Mouse (Mus musculus) left cerebral cortex, postnatal 4 days (tissue): ENCODE data around the gene Rc3h2. TPM values are rescaled to one million over a fixed set of nuclear protein-coding genes. Genes with fewer than 3 reads are reported as not detected.

ENCODE experiments used
- DNase-seq: peaks from one replicate; pipeline ENCODE4 v3.0.0-alpha.2; 2022
- intact Hi-C: fragments of 180-260 bp; cut with DNase I; formaldehyde crosslinking; loops from one replicate; pipeline ENCODE4 v1.15.1; 2025
- total RNA-seq, 2 experiments: library from RNA; stranded (reverse); gene quantifications; 2 replicates each; pipeline ENCODE4 v1.2.3; 2021

Gene Rc3h2
- total RNA-seq, 2 experiments from 2014 or later: 87.9 to 93.5 TPM

- DNase-seq: no peak
- intact Hi-C loops: no loop called here
Observed at GRCm38 (mm10) chr2:37351671-37352070, 71.0 kb downstream of the Rc3h2 start.

GRCm38 (mm10) chr2:37338497-37339187 lies 84.1 kb downstream of the Rc3h2 start:
- DNase-seq: peak; percentile 63
- intact Hi-C loops: loop anchor here (10.0 kb wide), 2 partner anchors 1114 to 1334 kb away; no protein-coding TSS in a partner anchor

GRCm38 (mm10) chr2:37333321-37333720 lies 89.4 kb downstream of the Rc3h2 start:
- no peak for DNase-seq
- intact Hi-C loops: loop anchor here (10.0 kb wide), 2 partner anchors 1109 to 1329 kb away; no protein-coding TSS in a partner anchor

GRCm38 (mm10) chr2:37326215-37326614 lies 96.5 kb downstream of the Rc3h2 start, which contains the start of gene Olfr368:
TSS of gene Olfr368 (plus strand) at chr2:37326515.
- intact Hi-C loops: no loop called here
- DNase-seq: no peak

Other genes with a start within 250 kb of the Rc3h2 start
- gene Olfr365, start 234.7 kb downstream of the Rc3h2 start, total RNA-seq: under 1 TPM in 1 of 2 experiments, not detected in 1; 0.08 TPM
- not detected for gene Olfr366, start 211.3 kb downstream of the Rc3h2 start, total RNA-seq
- gene Olfr368, start 96.4 kb downstream of the Rc3h2 start, total RNA-seq: not detected
- gene Pdcl, start 63.6 kb downstream of the Rc3h2 start, total RNA-seq: 10 to 100 TPM; 37.1 to 40.2 TPM
- gene Zbtb26, start 20.2 kb upstream of the Rc3h2 start, total RNA-seq: 10 to 100 TPM in 1 of 2 experiments, 1 to 10 TPM in 1; 8.8 to 12.8 TPM
- 10 to 100 TPM; 30.5 to 31.7 TPM for gene Zbtb6, start 20.3 kb upstream of the Rc3h2 start, total RNA-seq
- 100 to 1,000 TPM; 111 to 115 TPM for gene Rabgap1, start 20.4 kb upstream of the Rc3h2 start, total RNA-seq
- 10 to 100 TPM; 32.3 to 40.2 TPM for gene Gpr21, start 93.4 kb upstream of the Rc3h2 start, total RNA-seq